Mouse (Mus musculus) neutrophil, adult 5-6 weeks (primary cell): Measurements from ENCODE around the gene Dstn. TPM values are rescaled to one million over a fixed set of nuclear protein-coding genes. Genes with fewer than 3 reads are reported as not detected.

ENCODE experiments used
- ATAC-seq: fragments of 151-379, 151-347 bp; 2 replicates; pipeline ENCODE4 v1.8.0; 2017; ENCODE audit warnings: mild to moderate bottlenecking, moderate TSS enrichment; ENCODE audit not compliant: insufficient number of reproducible peaks, poor library complexity, low FRiP score, severe bottlenecking; ENCODE audit errors: extremely low read depth
- total RNA-seq: library from RNA; stranded (forward); fragments of 200-1000 nt; gene quantifications from 2 replicates; pipeline ENCODE4 v1.2.3, GENCODE M21; 2017

The Dstn gene
- total RNA-seq = 79.9 and 80.5 TPM in 2 replicates

DNA sequence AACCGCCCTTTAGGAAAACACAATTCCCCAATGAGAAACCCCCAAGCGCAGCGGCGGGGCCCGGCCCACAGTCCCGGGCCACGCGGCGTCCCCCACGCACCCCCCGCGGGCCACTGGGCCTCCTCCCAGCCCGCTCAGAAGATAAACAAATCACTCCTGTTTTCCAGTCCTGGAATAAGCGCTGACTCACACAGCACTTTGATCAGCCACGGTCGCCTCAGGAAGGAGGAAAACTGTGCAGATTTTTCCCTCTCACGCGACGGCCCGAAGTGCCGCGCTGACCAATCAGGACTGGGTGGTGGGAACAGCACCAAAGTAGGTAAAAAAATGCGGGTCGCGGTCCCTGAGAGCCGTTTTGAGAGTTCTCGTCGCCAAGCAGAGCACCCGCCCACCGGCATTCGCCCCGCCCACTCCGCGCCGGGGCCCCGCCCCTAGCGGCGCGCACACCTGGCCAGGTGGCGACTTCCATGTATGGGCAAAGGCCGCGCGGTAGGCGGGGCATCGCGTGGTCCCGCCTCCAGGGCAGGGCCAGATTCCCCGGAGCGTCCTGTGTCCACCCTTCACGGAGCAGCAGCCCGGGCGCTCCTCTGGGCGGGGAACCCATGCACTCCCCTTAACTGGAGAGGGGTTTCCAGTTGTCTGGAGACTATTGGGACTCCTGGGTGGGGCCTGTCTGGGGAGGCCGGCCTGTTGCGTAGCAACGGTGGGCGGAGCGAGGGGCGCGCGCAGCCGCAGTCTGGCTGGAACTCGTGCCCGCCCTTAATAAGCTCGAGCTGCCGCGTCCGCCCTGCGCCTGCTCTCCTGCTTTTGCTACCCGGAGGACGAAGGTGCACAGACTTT, at the start of gene Dstn:
Gene Dstn, plus strand, starts transcription at position 561 of the 840 bp plus-strand sequence.
- ATAC-seq = peak; percentile 85

DNA sequence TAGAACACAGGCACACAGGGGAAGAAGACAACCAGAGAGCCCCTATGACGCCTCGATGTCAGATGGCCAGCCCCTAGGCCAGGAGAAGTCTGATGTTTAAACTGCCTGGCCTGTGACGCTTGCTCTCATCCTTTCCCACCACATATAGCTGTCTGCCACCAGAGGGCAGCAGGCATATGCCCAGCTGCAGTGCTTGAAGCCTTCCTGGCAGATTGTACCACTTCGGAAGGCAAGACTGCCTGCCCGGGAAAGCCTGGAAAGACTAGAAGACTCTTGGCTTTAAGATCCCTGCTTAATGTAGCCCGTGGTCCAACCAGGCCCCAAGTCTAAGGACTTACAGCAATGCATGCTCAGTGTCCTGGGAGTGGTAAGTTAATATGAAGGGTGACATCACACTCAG, 47.8 kb upstream of the Dstn start:
- ATAC-seq = peak; percentile 93

DNA sequence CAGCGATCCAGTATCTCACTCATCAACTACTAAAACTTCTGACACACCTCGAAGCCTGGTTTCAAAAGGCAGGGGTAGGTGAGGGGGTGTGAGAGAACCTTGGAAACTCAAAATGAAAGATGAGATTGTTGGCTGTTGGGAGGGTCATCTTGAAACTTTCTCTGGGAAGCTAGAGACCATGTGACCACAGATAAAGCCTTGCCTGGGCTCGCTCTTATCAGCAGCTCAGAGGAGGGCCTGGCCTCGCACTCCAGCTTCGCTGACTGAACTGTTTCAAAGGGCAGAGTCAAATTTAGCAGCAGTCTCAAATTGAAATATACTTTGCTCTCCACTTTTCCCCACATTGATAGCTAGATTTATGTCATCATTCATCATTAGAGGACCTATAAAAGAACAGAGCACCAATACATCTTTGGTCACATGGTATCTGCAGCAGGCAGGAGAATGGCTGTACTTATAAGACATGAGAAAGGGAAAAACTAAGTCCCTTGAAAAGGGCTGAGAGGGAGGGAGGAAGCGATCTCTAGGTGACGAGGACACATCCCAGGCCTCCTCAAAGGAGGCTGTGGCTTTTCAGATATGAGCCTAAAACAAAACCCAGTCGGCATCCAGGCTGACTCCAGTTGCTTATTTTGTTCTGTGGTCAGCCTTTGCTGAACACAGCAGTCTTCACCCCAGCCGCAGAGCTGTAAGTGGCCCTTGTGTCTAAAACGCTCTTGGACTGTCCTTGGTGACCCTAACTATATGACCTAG, 44.0 kb upstream of the Dstn start:
- no peak for ATAC-seq

DNA sequence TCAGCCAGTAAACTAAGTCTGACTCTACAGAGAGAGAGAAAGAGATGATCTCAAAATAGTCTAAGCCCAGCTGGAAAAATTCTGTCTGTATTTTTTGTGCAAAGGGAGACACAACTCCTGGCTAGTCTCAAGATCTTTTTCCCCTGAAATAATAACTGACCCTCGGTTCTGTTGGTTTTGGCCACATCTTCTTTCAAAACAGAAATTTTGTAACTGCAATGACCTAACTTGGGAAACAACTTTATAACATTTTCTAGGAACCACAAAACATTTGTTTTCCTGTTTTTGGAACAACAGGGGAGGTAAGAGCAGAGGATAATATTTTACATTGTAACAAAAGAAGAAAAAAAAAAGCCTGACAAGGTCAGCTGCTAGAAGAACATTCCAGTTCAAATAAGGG, 39.1 kb upstream of the Dstn start:
- ATAC-seq = no peak

DNA sequence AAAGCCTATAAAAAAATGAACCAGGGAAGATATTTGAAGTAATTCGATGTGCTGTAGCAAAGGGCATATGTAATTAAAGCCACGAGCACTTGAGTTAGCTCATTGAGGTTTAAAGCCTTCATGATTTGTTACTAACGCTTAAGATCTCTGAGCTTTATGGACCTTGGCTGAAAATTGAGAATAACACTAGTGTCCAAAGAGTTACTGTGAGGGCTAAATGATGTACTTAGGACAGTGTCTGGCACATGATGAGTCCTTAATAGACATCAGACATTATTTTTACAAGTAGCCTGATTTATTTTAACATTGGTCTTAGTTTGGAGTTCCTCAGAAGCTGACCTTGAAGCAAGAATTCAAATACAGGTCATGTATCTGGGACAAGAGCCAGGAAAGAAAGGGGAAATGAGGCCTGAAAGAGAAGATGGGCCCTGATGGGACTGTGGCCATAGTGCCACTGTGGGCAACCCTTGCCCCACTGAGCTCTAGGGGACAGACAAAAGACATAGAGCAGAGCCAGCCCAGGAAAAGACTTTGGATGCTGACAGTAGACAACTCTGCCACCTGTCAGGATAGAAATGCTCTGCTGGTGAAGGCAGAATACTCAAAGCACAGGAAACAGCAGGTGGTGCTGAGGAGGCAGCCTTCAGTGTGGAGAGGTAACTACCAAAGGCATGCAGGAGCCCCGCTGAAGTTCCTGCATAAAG, 38.0 kb upstream of the Dstn start:
- no peak for ATAC-seq

DNA sequence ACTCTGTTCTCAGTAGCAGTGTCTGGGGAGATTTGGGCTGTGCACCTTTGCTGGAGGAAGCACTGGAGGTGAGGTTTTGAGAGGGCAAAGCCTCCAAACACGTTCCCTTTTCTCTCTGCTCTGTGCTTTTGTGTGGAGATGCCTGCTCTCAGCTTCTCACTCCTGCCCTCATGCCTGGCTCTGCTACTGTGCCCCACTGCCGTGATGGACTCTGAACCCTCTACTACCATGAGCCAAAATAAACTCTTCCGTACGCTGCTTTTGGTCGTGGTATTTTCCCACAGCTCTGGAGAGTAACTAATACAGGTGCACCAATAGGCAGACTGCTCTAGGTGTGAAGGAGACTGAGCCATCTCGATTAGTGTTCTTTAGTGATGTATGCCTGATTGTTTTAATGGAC, 35.8 kb upstream of the Dstn start:
- ATAC-seq = no peak

DNA sequence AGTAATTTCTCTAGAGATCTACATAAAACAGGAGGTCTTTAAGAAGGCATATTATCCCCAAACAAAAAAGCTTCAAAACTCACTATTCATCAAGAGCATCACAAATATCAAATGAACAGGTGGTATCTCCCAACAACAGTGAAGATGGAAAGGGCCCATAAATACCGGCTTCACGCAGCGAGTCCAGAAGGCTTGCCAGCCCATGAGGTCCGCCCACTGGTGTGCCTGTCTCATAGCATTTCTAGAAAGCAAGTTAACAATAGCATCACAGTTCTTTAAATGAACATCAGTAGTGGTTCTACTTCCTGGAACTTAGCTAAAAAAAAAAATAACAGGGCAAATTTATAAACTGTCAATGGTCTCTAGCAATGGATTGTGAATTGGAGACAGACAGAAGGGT, 33.1 kb upstream of the Dstn start:
- no peak for ATAC-seq

DNA sequence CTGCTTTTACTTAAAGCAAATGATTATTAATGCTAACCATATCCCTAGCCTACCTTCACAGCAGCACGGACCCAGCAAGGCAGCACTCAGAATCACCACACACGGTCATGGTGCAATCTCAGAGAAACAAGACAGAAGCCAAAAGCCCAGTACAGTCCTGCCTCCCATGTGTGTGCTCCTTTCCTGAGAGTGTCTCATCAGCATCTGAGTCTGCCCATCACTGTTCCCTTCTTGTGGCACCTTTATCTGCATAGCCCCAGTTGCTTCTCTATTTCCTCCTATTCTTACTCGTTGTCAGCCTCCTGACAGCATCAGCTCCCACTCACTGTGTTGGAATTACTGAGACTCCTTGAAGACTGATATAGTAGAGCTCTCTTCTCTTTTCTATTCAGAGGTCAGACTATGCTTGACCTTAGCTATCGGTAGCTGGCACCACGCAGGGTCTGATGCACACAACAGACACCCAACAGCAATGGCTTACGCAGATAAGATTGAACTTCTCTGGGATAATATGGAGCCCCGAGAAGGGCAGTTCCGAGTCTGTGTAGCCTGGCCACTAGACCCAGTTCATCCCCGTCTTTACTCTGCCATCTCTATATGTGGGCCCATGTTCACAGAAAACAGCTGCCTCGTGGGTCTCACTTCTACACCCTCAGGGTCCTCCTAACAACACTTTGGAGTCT, 32.4 kb upstream of the Dstn start:
- ATAC-seq = no peak

DNA sequence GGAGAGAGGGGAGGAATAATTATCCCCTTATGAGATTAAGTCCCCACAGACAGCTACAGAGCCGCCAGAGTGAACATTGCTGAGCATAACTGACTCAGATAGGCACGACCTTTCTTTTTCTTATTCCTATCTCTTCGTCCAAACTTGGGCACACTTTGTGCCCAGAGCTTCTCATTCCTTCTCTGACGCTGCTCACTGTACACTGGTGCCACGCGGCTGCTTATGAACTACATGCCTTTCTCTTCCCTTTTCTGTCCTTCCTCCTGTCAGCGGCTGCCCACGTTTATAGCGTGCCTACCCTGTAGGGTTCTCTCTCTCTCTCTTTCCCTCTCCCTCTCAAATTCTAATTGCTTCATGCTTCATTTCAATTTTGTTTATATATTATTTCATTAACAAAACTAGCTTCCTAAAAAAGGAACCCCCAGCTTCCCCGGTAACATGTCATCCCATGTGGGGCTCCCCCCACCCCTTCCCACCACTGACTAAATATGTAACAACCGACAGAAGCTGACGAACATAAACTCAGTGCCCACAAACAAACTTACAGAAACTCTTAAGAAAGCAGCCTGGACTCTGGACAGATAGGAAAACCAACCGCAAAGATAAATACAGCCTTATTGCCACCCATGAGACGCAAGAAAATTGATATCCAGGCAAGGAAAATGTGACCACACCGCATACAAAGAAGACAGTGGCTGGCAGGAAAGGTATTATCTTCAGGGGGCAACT, 25.8 kb upstream of the Dstn start:
- ATAC-seq = no peak

DNA sequence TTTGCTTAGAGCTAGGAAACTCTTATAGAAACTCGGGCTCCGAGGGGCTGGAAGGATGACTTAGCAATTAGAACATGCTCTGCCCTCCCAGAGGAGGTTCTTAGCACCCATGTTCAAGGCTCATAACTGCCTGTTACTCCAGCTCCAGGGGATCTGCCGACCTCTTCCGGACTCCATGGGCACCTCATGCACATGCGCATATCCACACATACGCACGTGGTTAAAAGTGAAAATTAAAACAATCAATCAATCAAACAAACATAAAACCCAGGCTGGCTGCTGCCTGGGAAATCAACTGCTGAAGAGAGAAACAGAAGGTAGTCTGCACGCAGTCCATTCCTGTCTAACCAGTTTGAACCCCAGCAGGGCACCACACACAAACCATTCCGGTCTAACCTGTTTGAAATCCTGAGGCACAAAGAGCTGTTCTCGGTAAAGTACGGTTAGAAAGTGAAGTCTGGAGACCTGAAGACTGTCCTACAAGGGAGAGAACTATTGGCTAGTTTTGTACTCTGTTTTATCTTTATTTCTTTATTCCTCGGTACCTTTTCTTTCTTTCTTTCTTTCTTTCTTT, 25.2 kb upstream of the Dstn start:
- ATAC-seq = no peak

DNA sequence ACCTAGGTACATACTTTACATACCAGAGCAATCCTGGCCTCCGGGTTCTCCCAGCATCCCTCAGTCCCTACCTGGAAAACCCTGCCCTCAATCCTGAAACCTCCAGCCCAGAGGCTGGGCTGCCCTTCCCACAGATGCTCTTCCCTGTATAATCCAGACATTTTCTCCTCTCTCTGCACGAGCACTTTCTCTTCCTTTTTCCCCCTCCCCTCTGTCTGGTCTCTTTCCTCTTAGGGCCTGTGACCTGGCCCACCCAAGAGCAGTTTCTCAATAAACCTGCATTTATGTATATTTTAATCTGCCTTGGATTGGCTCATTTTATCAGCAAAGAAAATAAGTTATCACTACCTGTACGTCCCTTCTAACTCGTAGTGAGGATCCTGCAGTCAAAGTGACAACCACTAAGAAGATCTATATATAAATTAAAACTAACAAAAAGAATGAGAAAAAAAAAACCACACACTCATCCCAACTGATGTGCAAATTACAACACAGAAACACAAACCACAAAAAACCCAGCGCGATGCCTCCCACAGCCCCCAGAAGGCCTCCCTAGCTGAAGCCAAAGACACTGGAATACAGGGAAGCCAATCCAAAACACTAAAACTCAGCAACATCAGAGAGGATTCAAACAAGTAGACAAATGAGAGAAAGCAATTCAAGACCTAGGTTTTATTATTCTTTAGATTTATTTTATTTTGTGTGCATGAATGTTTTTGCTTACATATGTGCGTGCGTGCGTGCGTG, 23.6 kb upstream of the Dstn start:
- ATAC-seq = no peak

DNA sequence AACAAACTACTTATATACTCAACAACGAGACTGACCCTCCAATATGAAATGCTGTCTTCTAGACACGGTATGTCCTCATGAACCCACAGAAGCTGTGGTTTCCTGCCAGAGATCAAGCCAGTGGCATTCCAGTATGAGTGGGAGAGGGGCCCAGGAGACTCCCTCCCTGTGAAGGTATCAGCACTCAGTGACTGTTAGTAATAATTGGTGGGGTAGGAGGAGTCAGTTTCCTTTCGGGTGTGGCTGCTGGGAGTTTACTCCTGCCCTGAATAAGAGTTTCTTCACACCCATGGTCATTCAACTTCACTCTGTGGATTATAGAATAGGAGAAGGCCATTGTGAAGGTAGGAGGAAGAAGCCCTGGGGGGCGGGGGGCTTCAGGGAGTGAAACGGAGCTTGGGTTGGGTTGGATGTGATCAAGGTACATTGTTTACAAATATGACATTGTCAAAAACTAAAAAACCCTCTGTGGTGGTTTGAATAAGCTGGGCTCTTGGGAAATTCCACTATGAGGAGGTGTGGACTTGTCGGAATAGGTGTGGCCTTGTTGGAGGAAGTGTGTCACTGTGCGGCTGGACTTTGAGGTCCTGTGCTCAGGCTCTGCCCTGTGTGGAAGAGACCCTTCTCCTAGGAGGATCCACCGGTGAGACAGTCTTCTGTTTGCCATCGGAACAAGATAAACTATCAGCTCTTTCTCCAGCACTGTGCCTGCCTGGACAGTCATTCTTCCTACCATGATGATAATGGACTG, 15.5 kb upstream of the Dstn start:
- peak; percentile 55; the same call in 1 of the 2 replicates for ATAC-seq

DNA sequence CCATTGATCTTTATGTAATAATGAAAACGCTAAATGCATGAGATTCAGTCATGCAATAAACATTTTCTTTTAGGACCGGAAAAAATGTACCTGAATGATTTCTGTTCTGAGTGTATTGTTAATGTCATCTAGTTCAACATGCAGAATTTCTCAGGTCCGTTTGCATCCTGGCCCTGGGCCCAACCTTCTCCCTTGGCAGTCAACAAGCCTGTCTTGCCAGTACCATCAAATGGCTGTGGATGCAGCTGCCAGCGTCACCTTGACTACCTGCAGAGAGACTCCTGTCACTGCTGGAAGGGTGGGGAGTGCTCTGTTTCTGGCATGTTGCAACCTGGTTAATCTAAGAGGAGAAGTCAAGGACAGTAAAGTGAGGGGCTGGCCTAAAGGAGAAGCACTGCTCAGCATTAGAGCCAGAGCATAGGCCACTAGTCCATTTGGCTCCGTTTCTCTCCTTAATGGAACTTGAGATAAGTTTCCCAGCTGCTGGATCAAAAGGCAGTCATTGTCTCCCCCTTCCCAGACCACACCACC, 14.2 kb upstream of the Dstn start:
- no peak for ATAC-seq

DNA sequence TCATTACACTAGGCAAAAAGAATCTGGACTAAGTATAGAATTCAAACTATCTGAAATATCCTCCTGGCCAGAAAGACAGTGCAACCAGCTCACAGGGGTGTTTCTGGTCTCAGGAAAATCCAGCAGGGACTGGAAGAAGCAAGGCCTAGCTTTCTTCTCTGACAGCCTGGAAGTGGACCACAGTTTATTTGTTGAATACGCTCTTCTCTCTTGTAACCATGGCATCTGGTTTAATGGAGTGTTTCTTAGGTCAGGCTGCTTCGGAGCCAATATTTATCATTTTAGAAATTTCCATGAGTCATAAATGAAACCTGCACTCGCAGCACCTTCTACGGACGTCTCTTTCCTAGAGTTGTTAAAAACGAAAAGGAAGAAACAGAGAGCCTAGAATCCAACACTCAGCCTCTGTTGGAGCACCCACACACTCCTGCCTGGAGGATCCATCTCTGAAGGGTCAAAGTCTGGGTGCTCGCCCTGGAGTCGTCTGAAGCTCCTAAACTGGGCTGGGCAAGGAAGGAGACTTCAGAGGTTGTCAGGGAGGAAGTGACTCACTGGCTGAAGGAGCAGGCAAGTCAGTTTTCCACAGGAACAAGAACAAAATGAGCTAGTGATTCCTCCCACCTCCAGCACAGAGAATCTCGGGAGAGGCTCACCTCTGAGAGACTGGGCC, 11.6 kb upstream of the Dstn start:
- ATAC-seq = no peak

DNA sequence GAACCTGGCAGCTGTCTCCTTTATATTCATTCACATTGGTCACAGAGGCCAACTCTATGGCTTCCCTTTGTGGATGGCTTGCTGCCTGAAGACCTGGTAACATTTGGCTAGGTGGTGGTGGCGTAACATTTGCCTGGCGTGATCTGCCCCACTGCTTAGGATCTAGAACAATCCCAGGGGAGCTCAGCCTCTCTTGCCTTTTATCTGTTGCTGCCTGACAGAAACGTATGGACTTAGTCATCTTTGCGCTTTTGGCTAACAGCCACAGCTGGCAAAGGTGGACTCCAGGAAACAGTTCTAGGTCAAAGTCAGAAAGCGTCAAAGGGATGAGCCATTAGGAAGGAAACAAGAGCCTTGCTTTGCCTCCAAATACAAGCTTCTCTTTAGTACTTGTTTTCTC, 10.2 kb upstream of the Dstn start:
- ATAC-seq = no peak

DNA sequence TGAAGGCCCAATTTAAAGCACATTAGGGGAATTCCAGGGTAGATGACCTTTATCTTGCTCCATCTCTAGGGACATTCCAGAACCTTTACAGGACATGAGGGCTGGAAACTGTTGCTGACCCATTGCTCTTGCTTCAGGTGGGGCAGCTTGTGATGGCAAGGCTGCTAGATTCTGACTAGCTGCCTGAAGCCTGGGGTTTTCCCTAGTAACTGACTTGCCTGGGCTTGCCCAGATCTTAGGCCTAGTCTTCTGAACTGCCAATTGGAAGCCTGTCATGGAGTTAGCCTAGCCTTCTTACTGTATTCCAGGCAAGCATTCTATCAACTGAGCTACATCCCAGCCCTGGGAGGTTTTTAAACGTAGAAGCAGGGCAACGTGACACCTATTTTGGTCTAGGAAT, 5.9 kb upstream of the Dstn start:
- ATAC-seq = no peak
